Mouse (Mus musculus): ENCODE measurements around the gene H2-K1.

- no peak for TF ChIP-seq POLR2A (IDR thresholded peaks at IDR 0.05; ENCODE audit: insufficient read depth, low read depth, low read length)
- TF ChIP-seq CTCF (IDR thresholded peaks at IDR 0.05; ENCODE audit: insufficient read depth, low read depth, low read length): no peak
These were observed 13.3 kb upstream of the H2-K1 start for GRCm38 (mm10) chr17:34013436-34013835.
